Mouse (Mus musculus) heart, adult 2 months (tissue): ENCODE data around the gene Gigyf1. TPM values are rescaled to one million over a fixed set of nuclear protein-coding genes. Genes with fewer than 3 reads are reported as not detected.

Experiments
- DNase-seq, 2 experiments: peaks; one replicate each; pipeline ENCODE4 v3.0.0; 2021
- H3K27ac ChIP-seq: fragments of 200-600 bp; 2 replicates; pipeline ENCODE4 v1.8.1; 2022
- H3K27me3 ChIP-seq: fragments of 200-500 bp; 2 replicates; pipeline ENCODE4 v1.6.1; 2012; ENCODE audit warnings: mild to moderate bottlenecking, low read length, inconsistent platforms, mixed read lengths; ENCODE audit not compliant: control insufficient read depth, insufficient read depth
- H3K36me3 ChIP-seq: fragments of 200-500 bp; 2 replicates; pipeline ENCODE4 v1.6.1; 2012; ENCODE audit warnings: low read length, inconsistent platforms; ENCODE audit not compliant: control insufficient read depth, insufficient read depth
- H3K4me1 ChIP-seq: fragments of 200-500 bp; 2 replicates; pipeline ENCODE4 v1.6.1; 2011; ENCODE audit warnings: low read length; ENCODE audit not compliant: control insufficient read depth, insufficient read depth
- H3K4me3 ChIP-seq: fragments of 200-600 bp; 2 replicates; pipeline ENCODE4 v1.8.1; 2022
- H3K79me2 ChIP-seq: fragments of 200-500 bp; replicated peaks from 2 replicates; pipeline ENCODE4 v1.6.1; 2012; ENCODE audit warnings: mild to moderate bottlenecking, inconsistent platforms, low read length, moderate library complexity, mixed read lengths; ENCODE audit not compliant: control insufficient read depth, insufficient read depth
- H3K9ac ChIP-seq: fragments of 200-500 bp; 2 replicates; pipeline ENCODE4 v1.6.1; 2012; ENCODE audit warnings: low read depth, mild to moderate bottlenecking, control low read depth, inconsistent platforms, low read length, mixed read lengths
- CTCF ChIP-seq: fragments of 200-600 bp; IDR thresholded peaks from 2 replicates; pipeline ENCODE4 v1.8.1; 2022; ENCODE audit warnings: antibody characterized with exemption, mild to moderate bottlenecking, moderate library complexity
- EP300 ChIP-seq: fragments of 200-500 bp; IDR thresholded peaks from 2 replicates; pipeline ENCODE4 v1.6.1; 2011; ENCODE audit warnings: low read depth, low read length, control low read depth; ENCODE audit not compliant: insufficient read depth
- POLR2A ChIP-seq: fragments of 200-500 bp; IDR thresholded peaks from 2 replicates; pipeline ENCODE4 v1.6.1; 2011; ENCODE audit warnings: mild to moderate bottlenecking, low read depth, low read length, control low read depth; ENCODE audit not compliant: insufficient read depth
- WGBS: fragments of 180-500 bp; shearing (Covaris S2); methylation state at CpG from one replicate; pipeline ENCODE4 v1.1.7; 2018; 5-methylcytosine and 5-hydroxymethylcytosine counted together
- intact Hi-C: fragments of 180-260 bp; cut with DNase I; formaldehyde crosslinking; loops from one replicate; pipeline ENCODE4 v1.15.1; 2025
- polyA plus RNA-seq: library from polyadenylated mRNA; depleted of rRNA; stranded (reverse); fragments of >200 nt; gene quantifications from 2 replicates; pipeline ENCODE4 v1.2.3, GENCODE M21; 2012
- total RNA-seq, 2 experiments: library from RNA; stranded (reverse); gene quantifications; 2 replicates each; pipeline ENCODE4 v1.2.3; 2021

Gene Gigyf1
- total and polyA plus RNA-seq, 3 experiments: 21.0 to 29.1 (median 24.4) TPM

DNA sequence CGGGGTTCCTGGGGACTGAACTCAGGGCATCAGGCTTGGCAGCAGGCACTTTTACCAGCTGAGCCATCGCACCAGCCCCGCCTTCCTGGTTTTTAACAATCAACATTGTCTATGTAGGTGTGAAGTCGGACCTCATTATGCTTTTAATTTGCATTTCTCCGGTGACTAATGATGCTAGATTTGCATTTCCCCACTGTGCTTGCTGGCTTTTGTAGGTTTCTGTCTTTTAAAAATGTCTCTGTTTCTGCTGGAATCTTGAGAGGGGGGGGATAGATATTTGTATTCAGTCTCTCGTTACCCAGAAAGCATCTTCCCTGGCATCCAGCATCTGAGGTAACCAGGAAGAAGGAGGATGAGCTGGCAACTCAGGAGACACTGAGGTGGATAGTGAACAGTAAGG lies 43.2 kb downstream of the Gigyf1 start:
- Histone ChIP-seq H3K9ac (no peak overlapping the region), H3K36me3 (no peaks in the 10 kb centered on the region), H3K27me3 (no peaks in the 10 kb centered on the region), H3K27ac (no peak overlapping the region), H3K4me3 (no peak overlapping the region), H3K4me1 (no peaks in the 10 kb centered on the region), H3K79me2 (no peaks in the 10 kb centered on the region)
- intact Hi-C loops: no loop called here
- WGBS: 61% methylated on average over 6 of the region's 6 CpGs
- DNase-seq: no peak
- no peak for TF ChIP-seq CTCF
- TF ChIP-seq EP300: no peak

DNA sequence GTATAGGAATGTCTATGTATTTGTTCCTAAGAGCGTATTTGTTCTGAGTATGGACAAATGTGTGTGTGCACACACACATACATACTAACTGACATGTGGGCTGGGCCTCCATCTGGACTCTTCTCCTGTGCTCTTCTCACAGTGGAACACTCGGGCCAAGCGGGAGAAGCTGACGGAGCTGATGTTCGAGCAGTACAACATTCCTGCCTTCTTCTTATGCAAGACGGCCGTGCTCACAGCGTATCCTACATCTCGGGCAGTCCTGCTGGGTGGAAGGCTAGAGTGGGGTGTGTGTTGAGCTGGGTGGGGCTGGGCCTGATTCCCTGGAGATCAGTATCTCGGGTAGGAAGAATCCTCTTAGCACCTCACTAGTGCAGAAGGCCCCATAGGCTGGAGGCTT lies 44.6 kb downstream of the Gigyf1 start:
- Histone ChIP-seq H3K27ac (no peak overlapping the region), H3K4me1 (no peaks in the 10 kb centered on the region), H3K4me3 (no peak overlapping the region), H3K79me2 (no peaks in the 10 kb centered on the region), H3K27me3 (no peaks in the 10 kb centered on the region), H3K36me3 (no peaks in the 10 kb centered on the region), H3K9ac (no peak overlapping the region)
- no peak for TF ChIP-seq POLR2A
- no peak for TF ChIP-seq EP300
- TF ChIP-seq CTCF: no peak
- no peak for DNase-seq
- 66% methylated on average over 10 of the region's 10 CpGs for WGBS
- intact Hi-C loops: no loop called here

DNA sequence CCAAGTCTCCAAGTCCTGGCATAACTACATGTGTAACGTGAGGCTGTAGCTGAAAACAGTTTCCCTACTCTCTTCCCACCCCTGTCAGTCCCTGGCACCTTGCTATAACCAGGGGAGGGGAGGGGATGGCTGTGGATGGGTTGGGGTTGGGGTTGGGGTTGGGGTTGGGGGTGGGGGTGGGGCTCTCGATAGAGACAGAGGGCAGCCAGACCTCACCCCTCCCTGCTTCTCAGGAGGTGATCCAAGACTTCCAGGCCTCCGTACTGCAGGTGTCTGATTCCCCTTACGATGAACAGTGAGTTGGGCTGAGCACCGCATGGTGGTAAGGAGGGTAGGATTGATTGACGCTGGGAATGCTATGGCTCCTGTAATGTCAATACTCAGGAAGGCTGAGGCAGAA lies 47.4 kb downstream of the Gigyf1 start:
- no peak overlapping the region for H3K9ac ChIP-seq
- WGBS: 73% methylated on average over 6 of the region's 6 CpGs
- H3K27ac ChIP-seq: no peak overlapping the region
- intact Hi-C loops: no loop called here
- no peak for DNase-seq
- no peak overlapping the region for H3K4me3 ChIP-seq
- H3K79me2 ChIP-seq: no peaks in the 10 kb centered on the region
- no peaks in the 10 kb centered on the region for H3K4me1 ChIP-seq
- no peaks in the 10 kb centered on the region for H3K36me3 ChIP-seq
- TF ChIP-seq POLR2A (no peak), EP300 (no peak), CTCF (no peak)
- H3K27me3 ChIP-seq: no peaks in the 10 kb centered on the region; the same call in 1 of the 2 replicates

DNA sequence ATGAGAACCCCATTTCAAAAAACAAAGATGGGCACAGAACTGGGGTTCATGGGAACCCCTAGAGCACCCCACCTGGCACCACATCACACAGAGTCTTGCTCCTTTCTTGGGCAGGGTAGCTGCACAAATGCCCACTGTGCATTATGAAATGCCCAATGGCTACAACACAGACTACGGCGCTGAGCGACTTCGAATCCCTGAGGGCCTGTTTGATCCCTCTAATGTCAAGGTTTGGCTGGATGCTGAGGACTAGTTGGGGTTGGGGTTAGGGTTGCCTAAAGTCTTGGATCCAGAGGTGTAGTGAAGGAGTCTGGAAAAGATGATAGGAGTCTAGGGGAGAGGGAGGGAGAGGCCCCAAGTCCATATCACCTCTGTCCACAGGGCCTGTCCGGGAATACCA lies 48.1 kb downstream of the Gigyf1 start:
- Histone ChIP-seq H3K4me1 (no peaks in the 10 kb centered on the region), H3K79me2 (no peaks in the 10 kb centered on the region), H3K27ac (no peak overlapping the region), H3K27me3 (no peaks in the 10 kb centered on the region; the same call in 1 of the 2 replicates), H3K36me3 (no peaks in the 10 kb centered on the region), H3K4me3 (no peak overlapping the region), H3K9ac (no peak overlapping the region)
- intact Hi-C loops: no loop called here
- no peak for DNase-seq
- 87% methylated on average over 5 of the region's 5 CpGs for WGBS
- no peak for TF ChIP-seq POLR2A
- TF ChIP-seq EP300: no peak
- no peak for TF ChIP-seq CTCF

DNA sequence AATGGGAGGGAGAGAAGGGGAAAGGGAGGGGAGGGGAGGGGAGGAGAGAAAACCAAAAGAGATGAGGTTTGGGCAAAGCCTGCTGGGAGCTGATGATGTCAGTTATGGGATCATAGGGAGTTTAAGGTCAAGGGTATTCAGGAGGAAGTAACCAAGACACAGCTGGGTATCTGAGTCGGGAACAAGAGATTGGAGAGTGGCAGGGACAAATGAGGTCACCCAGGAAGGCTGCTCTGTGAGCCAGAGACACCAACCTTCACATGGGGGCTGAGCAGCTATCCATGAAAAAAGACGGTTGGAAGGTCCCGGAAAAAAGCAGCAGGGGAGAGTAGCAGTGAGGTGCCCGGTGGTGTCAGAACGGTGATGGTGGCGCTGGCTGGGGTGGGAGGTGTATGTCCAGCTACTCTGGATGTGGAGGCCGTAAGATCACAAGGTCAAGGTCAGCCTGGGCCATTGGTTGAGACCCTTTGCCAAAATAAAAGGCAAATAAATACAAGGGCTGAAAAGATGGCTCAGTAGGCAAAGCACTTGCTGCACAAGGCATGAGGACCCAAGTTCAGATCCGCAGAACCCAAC lies 50.0 kb downstream of the Gigyf1 start:
- no peaks in the 10 kb centered on the region for H3K79me2 ChIP-seq
- TF ChIP-seq CTCF (no peak), EP300 (no peak), POLR2A (no peak)
- H3K36me3 ChIP-seq: no peaks in the 10 kb centered on the region
- intact Hi-C loops: no loop called here
- H3K9ac ChIP-seq: no peak overlapping the region
- DNase-seq: no peak
- no peaks in the 10 kb centered on the region; the same call in 1 of the 2 replicates for H3K27me3 ChIP-seq
- H3K4me1 ChIP-seq: no peaks in the 10 kb centered on the region
- H3K4me3 ChIP-seq: no peak overlapping the region
- WGBS: 75% methylated on average over 8 of the region's 8 CpGs
- H3K27ac ChIP-seq: no peak overlapping the region

DNA sequence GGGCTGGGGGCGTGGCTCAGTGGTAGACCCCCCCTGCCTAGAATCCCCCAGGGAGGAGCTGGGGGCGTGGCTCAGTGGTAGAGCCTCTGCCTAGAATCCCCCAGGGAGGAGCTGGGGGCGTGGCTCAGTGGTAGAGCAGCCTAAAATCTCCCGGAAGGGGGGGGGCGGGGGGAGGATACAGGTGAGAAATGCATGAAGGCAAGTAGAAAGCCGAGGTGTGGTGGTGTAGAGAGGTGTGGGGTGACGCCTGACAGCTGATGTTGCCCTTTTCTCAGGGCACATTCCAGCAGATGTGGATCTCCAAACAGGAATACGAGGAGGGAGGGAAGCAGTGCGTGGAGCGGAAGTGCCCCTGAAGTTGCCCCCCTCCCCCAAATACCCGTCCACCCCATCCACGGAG lies 50.7 kb downstream of the Gigyf1 start:
- H3K27ac ChIP-seq: no peak overlapping the region
- no peak for TF ChIP-seq EP300
- no peak for TF ChIP-seq CTCF
- no peak for TF ChIP-seq POLR2A
- DNase-seq: no peak
- no peaks in the 10 kb centered on the region for H3K79me2 ChIP-seq
- 57% methylated on average over 12 of the region's 12 CpGs for WGBS
- no peak overlapping the region for H3K4me3 ChIP-seq
- no peaks in the 10 kb centered on the region for H3K36me3 ChIP-seq
- intact Hi-C loops: no loop called here
- no peak overlapping the region for H3K9ac ChIP-seq
- H3K4me1 ChIP-seq: no peaks in the 10 kb centered on the region
- no peaks in the 10 kb centered on the region; the same call in 1 of the 2 replicates for H3K27me3 ChIP-seq
